Mouse (Mus musculus): ENCODE data around the gene Nid1.
"Not testable (repeated sequence)": the region's sequence is repeated elsewhere in the genome, so short reads cannot be mapped to it uniquely, and the experiment has no call there.

- not testable (repeated sequence) for TF ChIP-seq CTCF (IDR thresholded peaks at IDR 0.05; ENCODE audit: low read depth, low read length); POLR2A (IDR thresholded peaks at IDR 0.05; ENCODE audit: extremely low read depth, insufficient read depth, low read length)
Observed at GRCm38 (mm10) chr13:13446711-13447443, 9.5 kb downstream of the Nid1 start.
